Mouse (Mus musculus) neural tube, embryonic 15.5 days (tissue): ENCODE measurements around the gene Shoc2. TPM values are rescaled to one million over a fixed set of nuclear protein-coding genes. Genes with fewer than 3 reads are reported as not detected.

Experiments used
- ATAC-seq: fragments of 200-750 bp; cut with Nextera tagmentation; 2 replicates; pipeline ENCODE4 v1.8.0; 2017; ENCODE audit warnings: mild to moderate bottlenecking, moderate TSS enrichment, moderate library complexity; ENCODE audit not compliant: low FRiP score
- H3K27ac ChIP-seq: fragments of 300-500 bp; sonication (generic); replicated peaks from 2 replicates; pipeline ENCODE4 v1.5.1; 2015; ENCODE audit warnings: mild to moderate bottlenecking, inconsistent platforms
- H3K27me3 ChIP-seq: fragments of 300-500 bp; sonication (generic); replicated peaks from 2 replicates; pipeline ENCODE4 v1.6.1; 2015; ENCODE audit warnings: inconsistent platforms
- H3K36me3 ChIP-seq: fragments of 300-500 bp; sonication (generic); 2 replicates; pipeline ENCODE4 v1.6.1; 2015; ENCODE audit warnings: inconsistent platforms
- H3K4me1 ChIP-seq: fragments of 300-500 bp; sonication (generic); 2 replicates; pipeline ENCODE4 v1.6.1; 2015; ENCODE audit warnings: inconsistent platforms
- H3K4me2 ChIP-seq: fragments of 300-500 bp; sonication (generic); 2 replicates; pipeline ENCODE4 v1.6.1; 2015; ENCODE audit warnings: inconsistent platforms, mild to moderate bottlenecking, moderate library complexity
- H3K4me3 ChIP-seq: fragments of 300-500 bp; sonication (generic); replicated peaks from 2 replicates; pipeline ENCODE4 v1.5.1; 2015; ENCODE audit warnings: mild to moderate bottlenecking, inconsistent platforms
- H3K9ac ChIP-seq: fragments of 300-500 bp; sonication (generic); replicated peaks from 2 replicates; pipeline ENCODE4 v1.6.1; 2015; ENCODE audit warnings: mild to moderate bottlenecking, inconsistent platforms
- H3K9me3 ChIP-seq: fragments of 300-500 bp; sonication (generic); replicated peaks from 2 replicates; pipeline ENCODE4 v1.6.1; 2016; ENCODE audit warnings: inconsistent platforms
- WGBS: fragments of 180-500 bp; shearing (Covaris S2); methylation state at CpG from one replicate; pipeline ENCODE4 v1.1.7; 2015; ENCODE audit warnings: mixed read lengths; 5-methylcytosine and 5-hydroxymethylcytosine counted together
- polyA plus RNA-seq: library from polyadenylated mRNA; unstranded; fragments of >200 nt; fragmentation: Nextera tagmentation; extraction: Ambion mirVana; gene quantifications from 2 replicates; pipeline ENCODE4 v1.2.1, GENCODE M21; 2015

Gene Shoc2
- polyA plus RNA-seq, 1 experiment from 2014 or later = 58.4 TPM

GRCm38 (mm10) chr19:54072233-54072800, 128.2 kb downstream of the Shoc2 start:
- no peak for ATAC-seq
- Histone ChIP-seq H3K4me1 (no peaks in the 10 kb centered on the region), H3K9me3 (no peaks in the 10 kb centered on the region), H3K27ac (no peak overlapping the region), H3K9ac (no peak overlapping the region), H3K27me3 (no peaks in the 10 kb centered on the region), H3K36me3 (no peaks in the 10 kb centered on the region), H3K4me3 (no peak overlapping the region), H3K4me2 (no peak overlapping the region)
- 87% methylated on average over 5 of the region's 5 CpGs for WGBS

DNA sequence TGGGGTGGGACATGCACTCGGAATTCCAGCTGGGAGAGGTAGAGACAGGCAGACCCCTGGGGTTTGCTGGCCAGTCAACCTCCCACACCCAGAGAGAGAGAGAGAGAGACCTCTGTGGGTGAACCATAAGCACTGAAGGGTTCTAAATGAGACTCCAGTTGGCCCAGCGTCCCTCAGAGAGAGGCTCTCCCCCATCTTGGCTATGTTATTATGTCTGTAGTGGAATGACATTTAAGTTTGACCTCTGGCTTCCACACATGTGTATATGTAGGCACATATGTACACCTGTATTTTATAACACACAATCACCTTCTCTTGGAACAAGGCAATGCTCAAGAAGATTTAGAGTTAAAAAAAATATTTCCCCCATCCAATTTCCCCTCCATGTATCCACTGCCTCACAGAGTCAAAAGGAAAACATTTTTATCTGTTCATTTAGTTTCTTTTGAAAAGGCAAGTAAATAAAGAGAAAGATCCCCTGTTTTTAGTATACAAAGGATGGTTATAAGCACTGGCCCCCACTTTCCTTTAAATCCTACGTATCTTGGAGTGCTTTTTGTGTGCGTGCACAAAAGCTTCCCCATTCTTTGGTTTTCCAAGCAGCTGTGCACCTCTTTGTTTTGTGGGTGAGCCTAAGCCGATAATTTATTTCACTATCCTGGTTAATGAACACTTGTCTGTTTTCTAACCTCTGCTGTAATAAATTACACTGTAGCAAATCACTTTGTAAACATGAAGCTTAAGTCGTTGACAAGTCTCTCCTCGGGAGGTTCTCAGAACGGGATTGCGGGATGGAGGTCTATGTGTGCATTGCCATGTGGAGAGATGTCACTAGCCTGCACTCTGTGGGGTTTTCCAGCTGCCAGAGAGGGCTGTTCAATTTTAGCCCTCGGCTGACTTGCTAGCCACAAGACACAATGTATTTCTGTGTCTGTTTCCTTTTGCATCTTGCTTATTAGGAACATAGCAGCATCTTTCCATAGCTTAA, 132.6 kb downstream of the Shoc2 start:
- no peaks in the 10 kb centered on the region for H3K27me3 ChIP-seq
- no peaks in the 10 kb centered on the region for H3K4me1 ChIP-seq
- H3K36me3 ChIP-seq = no peaks in the 10 kb centered on the region
- H3K4me3 ChIP-seq = no peak overlapping the region
- no peak overlapping the region for H3K9ac ChIP-seq
- ATAC-seq = no peak
- H3K4me2 ChIP-seq = no peak overlapping the region
- WGBS = 10% methylated on average over 10 of the region's 10 CpGs
- H3K27ac ChIP-seq = no peak overlapping the region
- no peaks in the 10 kb centered on the region for H3K9me3 ChIP-seq

- H3K4me1 ChIP-seq = no peaks in the 10 kb centered on the region
- no peaks in the 10 kb centered on the region for H3K36me3 ChIP-seq
- H3K9me3 ChIP-seq = no peaks in the 10 kb centered on the region
- H3K4me3 ChIP-seq = no peak overlapping the region
- H3K4me2 ChIP-seq = no peak overlapping the region
- no peak overlapping the region for H3K9ac ChIP-seq
- ATAC-seq = no peak
- H3K27me3 ChIP-seq = no peaks in the 10 kb centered on the region
- H3K27ac ChIP-seq = no peak overlapping the region
- 88% methylated on average over 9 of the region's 9 CpGs for WGBS
Measured at GRCm38 (mm10) chr19:54081303-54081702, 137.2 kb downstream of the Shoc2 start.

DNA sequence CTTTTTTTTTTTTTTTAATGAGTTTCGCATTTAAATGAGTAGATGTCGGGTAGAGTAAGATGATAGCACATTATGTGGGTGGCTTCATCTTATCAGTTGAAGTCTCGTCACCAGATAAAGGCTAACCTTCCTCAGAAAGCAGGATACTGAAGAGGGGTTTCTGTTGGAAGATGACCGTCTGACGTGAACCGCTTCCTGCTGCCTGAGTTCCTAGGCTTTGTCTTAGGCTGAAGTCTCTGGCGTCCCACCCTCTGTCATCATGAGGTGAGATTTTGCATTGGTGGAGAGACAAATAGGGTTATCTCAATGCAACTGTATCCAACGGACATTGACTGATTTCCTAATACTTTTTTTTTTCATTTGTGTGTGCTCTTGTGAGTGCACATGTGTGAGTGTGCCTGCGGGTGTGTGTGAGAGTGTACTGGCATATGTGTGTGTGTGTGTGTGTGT, 137.6 kb downstream of the Shoc2 start:
- no peaks in the 10 kb centered on the region for H3K36me3 ChIP-seq

More for the DNA sequence above, 137.6 kb downstream of the Shoc2 start:
- no peak overlapping the region for H3K4me3 ChIP-seq
- whole genome bisulfite sequencing = 89% methylated on average over 9 of the region's 9 CpGs
- no peak overlapping the region for H3K4me2 ChIP-seq
- no peaks in the 10 kb centered on the region for H3K27me3 ChIP-seq
- no peak overlapping the region for H3K9ac ChIP-seq
- no peak overlapping the region for H3K27ac ChIP-seq
- H3K4me1 ChIP-seq = no peaks in the 10 kb centered on the region
- no peak for ATAC-seq
- no peaks in the 10 kb centered on the region for H3K9me3 ChIP-seq

Other genes with a start within 250 kb of the Shoc2 start
- 60.3 and 69.1 TPM in 2 replicates for gene Pdcd4, start 52.1 kb upstream of the Shoc2 start, polyA plus RNA-seq
- 115 and 135 TPM in 2 replicates for gene Bbip1, start 321 bp downstream of the Shoc2 start, polyA plus RNA-seq
- 3.9 and 4.6 TPM in 2 replicates for gene Adra2a, start 99.8 kb downstream of the Shoc2 start, polyA plus RNA-seq